Mouse (Mus musculus) intestine, embryonic 14.5 days (tissue): ENCODE results near the gene Dlx6. TPM values are rescaled to one million over a fixed set of nuclear protein-coding genes. Genes with fewer than 3 reads are reported as not detected.

Experiments used
- polyA plus RNA-seq: library from polyadenylated mRNA; unstranded; fragments of >200 nt; fragmentation: Nextera tagmentation; extraction: Ambion mirVana; gene quantifications from 2 replicates; pipeline ENCODE4 v1.2.1, GENCODE M21; 2014

Gene Dlx6
- polyA plus RNA-seq, 1 experiment from 2014 or later, result not detected

Other genes starting within 250 kb of the Dlx6 start
- gene Dlx5, start 18.8 kb downstream of the Dlx6 start, polyA plus RNA-seq, result 2.4 and 2.8 TPM in 2 replicates
- gene Sdhaf3, start 92.7 kb downstream of the Dlx6 start, polyA plus RNA-seq, result 6.2 and 6.5 TPM in 2 replicates